Mouse (Mus musculus) lung, postnatal 4 days (tissue): Measurements from ENCODE around the gene Reep6.

Experiments
- DNase-seq, 2 experiments: peaks; one replicate each; pipeline ENCODE4 v3.0.0; 2021

Reep6 gene

DNA sequence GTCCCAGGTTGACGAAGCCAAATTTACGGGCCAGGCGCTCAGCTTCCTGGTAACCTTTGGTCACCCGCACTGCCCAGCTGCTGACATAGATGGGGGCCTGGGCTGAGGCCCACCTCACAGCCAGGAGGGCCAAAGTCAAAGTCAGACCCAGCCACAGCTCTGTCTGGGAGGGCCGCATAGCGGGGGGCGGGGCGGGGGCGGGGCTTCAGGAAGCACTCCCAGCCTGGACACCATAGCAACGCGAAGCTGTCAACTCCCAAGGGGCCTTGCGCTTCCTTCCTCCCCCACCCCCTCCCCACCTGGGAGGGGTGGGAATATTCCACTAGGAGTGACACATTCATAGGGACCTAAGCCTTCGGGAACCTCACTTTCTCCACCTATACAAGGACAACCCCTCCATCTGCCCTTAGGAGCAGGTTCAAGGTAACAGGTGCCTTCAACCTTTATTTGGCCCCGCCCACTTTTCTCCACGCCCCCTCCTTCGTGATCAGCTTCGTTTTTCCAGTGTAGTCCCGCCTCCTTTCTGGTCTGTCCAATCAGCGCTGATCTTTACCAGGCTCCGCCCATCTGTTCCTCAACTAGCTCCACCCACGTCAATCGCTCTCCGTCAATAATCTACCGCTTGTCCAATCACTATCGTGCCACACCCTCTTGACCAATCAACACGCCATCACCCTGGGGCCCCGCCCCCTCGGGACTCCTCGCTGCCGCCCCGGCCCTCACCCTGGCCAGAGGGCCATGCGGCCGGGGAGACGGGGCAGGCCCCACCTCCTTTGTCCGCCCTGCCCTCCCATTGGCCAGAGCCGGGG is at the start of gene Reep6, which contains the start of gene Pcsk4:
TSS of gene Reep6 (plus strand) at position 681 of the 809 bp plus-strand sequence.
TSS of gene Pcsk4 (minus strand) at position 226 of the 809 bp plus-strand sequence.
- DNase-seq, result peak; percentile 98 to 99

DNA sequence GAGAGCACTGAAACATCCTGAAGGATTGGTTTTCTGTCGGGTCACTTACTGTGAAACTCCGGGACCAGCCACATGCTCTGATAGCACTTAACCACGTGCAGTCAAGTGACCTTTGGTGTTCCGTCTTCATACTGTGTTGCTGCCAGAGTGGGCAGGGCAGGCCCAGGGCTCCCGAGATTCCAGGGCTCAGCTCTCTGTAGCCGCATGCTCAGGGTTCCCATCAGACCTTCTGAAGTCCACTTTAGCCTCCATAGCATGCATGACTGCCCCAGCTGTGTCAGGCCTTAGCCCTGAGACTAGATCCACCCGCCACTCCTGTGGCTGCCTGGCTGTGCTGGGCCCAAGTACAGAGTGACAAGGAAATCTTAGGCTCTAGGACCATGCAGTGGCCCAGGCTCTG is 48.4 kb upstream of the Reep6 start:
- peak; percentile 46 to 79 for DNase-seq

- peak; percentile 76 to 90 for DNase-seq
Observed at GRCm38 (mm10) chr10:80281921-80282371, 47.8 kb upstream of the Reep6 start.

- peak; percentile 56 to 89 for DNase-seq
Observed at GRCm38 (mm10) chr10:80282481-80283441, 47.0 kb upstream of the Reep6 start.

GRCm38 (mm10) chr10:80285222-80286070 is 44.3 kb upstream of the Reep6 start:
- no peak for DNase-seq

DNA sequence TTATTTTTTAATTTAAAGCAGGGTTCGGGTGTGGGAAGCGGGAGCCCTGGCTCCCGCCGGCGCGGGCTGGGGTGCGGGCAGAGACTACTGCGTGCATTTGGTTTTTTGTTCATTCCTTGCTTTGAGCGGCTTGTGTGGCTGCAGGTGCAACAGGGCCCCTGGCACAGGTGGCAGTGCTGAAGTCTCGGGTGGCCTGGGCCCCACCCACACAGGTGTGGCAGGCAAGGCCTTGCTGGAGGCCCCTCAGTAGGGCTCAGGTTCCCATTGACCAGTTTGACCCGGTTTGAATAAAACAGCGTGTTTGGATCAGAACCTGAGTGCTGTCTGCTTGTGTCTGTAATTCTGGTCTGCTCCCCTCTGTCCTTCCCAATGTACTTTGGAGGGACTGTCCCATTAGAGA is 41.7 kb upstream of the Reep6 start:
- DNase-seq, result no peak

DNA sequence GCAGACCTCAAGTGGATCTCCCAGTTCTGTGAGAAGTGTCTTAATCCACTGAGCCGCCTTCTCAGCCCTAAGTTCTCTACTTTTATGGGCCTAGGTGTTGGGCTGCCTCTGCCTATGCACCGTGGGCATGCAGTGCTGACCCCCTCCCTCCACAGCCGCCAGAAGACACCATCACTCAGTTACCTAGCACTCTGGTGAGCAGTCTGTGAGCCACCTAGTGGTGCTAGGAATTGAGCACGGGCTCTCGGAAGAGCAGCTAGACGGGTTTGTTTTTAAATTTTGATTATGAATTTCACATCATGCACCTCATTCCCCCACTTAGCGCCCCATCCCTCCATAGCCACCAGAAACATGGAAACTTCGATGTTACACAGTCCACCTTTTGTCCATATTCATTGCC is 41.1 kb upstream of the Reep6 start:
- DNase-seq, result no peak

DNA sequence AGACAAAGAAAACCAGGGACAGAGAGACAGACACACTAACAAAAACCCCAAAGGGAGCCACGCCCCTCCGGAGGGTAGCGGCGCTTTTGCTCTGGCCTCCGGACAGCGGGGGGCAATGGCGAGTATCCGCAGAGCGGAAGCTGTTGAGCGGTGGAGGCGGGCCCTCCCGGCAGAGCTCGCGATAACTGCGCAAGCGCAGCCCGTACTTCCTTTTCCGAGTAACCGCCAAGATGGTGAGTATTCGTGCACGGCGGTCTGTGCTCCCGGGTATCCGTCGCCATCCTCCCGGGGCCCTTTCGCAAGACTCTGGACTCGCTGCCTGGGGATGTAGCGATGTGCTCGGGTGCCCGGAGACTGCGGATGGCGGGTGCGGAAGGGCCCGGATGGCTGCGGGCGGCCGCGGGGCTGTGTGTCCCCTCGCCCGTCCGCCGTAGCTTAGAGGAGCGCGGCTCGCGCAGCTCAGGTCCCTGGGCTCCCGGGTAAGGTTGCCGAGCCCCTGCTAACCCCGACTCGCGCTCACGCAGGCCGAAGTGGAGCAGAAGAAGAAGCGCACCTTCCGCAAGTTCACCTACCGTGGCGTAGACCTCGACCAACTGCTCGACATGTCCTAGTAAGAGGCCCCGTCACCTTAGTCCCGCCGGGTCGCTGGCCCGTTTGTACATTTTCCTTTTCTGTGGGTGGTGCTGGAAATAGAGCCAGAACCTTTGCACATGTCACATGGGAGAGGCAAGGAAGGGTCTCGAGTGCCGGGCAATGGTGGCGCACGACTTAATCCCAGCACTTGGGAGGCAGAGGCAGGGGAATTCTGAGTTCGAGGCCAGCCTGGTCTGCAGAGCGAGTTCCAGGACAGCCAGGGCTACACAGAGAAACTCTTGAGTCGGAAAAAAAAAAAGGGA is 37.3 kb upstream of the Reep6 start, which contains the start of gene Rps15:
TSS of gene Rps15 (plus strand) at position 203 of the 896 bp plus-strand sequence.
- peak; percentile 97 for DNase-seq

- no peak for DNase-seq
Observed at GRCm38 (mm10) chr10:80293325-80293724, 36.4 kb upstream of the Reep6 start.

DNA sequence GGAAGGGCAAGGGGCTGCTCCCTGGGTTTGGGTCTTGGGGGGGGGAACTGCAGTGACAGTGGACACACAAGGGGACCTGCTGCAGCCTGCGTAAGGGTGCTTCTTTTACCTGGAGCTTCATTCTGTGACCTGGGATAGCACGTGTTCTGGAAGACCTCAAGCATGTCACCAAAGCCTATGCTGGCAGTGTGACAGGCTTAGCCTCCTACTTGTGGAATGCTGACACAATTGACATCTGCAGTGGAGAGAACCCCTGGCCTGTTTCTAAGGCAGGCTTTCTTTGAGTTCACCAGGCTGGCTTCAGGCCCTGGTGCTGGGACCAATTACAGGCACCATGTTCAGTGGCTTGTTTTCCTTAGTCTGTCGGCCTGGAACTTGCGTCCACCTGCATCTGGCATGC is 35.4 kb upstream of the Reep6 start:
- DNase-seq, result no peak

GRCm38 (mm10) chr10:80294788-80295303 is 34.9 kb upstream of the Reep6 start:
- DNase-seq, result no peak

DNA sequence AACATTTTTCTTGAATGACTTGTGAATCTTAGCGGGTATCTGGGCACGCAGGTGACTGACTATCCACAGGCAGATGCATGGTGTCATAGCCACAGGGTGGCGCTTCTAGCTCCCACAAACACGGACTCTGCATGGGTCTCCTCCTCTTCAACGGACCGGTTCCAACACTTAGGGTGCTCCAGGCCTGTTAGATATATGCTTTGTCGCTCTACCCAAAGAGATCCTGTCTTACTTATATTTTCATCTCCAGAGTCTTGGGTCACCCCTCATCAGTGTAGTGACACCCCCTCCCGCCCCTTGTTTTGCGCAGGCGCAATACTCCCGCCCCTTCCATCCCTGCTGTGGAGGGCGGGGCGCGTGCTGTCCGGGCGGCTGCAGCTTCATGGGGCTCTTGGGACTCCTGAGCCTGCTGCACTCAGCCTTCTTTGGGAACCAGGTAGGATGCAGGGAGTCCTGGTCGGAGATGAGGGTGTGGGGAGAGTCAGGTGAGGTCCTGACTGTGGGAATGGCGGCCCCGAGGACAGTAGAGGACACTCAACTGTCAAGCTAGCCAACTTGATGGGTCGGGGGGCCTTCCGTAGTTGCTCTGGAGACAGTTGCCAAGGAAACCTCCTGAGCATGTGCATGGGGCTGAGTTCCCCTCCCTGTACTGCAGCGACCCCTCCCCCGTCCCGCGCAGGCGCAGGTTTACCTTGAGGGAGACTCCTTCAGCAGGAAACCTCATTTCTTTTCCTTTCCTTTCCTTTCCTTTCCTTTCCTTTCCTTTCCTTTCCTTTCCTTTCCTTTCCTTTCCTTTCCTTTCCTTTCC is 33.9 kb upstream of the Reep6 start, which contains the start of gene Apc2:
TSS of gene Apc2 (plus strand) at position 360 of the 808 bp plus-strand sequence.
- peak; percentile 76 to 81 for DNase-seq

DNA sequence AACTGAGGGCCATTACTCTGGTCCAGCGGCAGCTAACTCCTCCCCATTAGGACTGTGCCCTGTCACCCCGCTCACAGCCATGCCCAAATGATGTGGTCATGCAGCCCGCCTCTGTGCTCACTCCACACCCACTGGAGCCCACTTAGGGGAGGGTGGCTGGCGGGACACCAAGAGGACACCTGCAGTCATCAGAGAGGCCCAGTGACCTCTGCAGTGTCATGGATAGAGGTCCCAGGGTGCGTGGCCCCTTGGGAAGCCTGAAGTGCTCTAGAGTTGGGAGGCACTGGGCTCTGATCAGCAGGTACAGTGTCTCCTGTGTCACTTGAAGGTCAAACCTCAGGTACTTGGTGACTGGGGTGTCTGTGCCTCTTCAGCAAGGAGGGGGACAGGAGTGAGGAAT is 32.9 kb upstream of the Reep6 start:
- no peak for DNase-seq

DNA sequence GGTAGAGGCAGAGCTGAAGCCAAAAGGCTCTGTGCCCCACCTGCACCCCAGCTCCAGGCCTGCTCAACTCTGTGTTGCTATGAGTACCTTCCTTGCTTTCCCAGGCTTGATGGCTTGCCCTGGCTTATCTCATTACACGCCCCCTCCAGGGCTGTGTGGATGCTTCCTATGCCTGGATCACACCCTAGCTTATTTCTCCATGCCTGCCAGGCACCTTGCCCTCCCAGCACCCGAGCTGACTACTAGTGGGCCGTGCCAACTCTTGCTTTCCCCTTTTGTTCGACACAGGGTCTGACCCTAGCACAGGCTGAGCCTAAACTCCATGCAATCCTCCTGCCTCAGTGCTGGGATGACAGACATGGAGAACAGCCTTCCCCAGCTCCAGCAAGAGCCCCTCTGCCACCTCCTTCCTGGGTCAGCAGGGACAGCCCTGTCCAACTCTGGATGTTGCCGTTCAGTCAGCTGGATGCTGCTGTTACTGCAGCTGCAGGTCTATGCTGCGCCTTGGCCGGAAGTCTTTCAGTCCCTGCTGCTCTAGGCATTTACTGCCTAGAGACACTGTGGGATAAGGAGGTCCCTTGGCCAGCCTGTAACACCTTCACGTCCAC is 32.1 kb upstream of the Reep6 start:
- DNase-seq, result no peak

DNA sequence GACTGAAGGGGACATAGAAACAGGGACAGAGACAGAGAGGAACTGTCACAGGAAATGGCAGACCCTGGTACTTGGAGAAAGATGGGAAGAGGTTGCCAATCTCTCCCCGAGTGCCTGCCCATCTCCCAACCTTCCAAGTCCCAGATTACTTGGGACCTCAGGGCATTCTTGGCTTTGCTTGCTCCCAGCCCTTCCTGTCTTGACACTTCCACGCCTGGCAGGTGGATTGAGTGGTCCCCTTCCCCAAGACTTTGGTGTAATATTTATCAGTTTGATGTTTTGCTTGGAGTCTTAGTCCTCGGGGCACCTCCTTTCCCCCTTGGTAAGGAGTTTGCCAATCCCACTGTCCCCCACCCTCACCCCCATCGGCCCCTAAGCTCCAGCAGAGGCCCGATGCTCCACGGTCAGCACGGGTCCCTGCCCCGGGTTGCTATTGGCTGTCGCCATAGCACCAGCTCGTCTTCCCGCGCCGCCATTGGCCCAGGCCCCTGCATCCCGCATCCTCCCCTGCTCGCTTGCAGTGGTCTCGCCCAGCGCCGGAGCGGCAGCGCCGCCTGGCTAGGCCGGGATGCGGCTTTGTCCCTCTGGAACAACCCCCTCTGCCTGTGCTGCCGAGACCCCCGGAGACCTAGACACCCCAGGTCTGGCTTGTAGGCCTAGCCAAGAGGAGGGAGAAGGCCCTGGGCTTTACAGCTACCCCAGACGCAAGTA is 31.0 kb upstream of the Reep6 start:
- DNase-seq, result peak; percentile 61 to 73

DNA sequence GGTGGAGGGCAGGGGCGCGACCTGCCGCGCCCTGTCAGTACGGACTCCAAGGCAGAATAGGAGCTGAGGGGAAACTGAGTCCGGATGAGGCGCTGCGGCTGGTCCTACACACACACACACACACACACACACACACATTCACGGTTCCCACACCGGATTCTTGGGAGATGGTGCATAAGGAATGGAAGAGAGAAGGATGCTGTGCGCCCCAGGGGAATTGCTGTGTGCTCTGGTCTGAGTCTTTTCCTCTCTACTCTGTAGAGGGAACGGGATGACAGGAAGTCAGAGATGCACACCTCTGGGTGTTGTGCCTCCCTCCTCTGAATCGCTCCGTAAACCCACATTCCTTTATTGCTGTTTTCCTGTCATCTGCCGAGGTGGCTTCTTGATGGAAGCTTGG is 30.5 kb upstream of the Reep6 start:
- no peak for DNase-seq

GRCm38 (mm10) chr10:80299824-80300223 is 29.9 kb upstream of the Reep6 start:
- DNase-seq, result no peak

GRCm38 (mm10) chr10:80300672-80301181 is 29.0 kb upstream of the Reep6 start:
- no peak for DNase-seq
